Mouse (Mus musculus) thymus, postnatal 14 days (tissue): ENCODE data around the gene Cacna1f.

ENCODE experiments used
- DNase-seq: peaks from one replicate; pipeline ENCODE4 v3.0.0; 2021

Cacna1f gene

DNA sequence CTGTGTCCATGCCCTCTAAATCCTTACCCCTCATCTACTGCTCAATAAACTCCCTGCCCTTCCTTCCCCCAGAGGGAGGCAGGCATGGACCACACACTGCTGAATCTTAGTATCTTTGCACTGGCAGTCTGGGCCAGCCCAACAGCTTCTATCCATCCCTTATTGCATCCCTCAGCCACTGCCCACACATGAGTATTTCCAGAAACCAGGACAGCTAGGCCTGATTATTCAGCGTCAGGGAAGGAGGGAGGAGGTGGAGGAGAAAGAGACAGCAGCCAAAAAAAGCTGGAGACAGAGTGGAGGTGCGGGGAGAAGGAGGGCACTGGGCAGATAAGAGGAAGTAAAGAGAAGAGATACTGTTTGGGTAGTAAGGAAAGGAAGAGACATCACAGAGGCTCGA is 28.2 kb downstream of the Cacna1f start:
- DNase-seq = no peak

DNA sequence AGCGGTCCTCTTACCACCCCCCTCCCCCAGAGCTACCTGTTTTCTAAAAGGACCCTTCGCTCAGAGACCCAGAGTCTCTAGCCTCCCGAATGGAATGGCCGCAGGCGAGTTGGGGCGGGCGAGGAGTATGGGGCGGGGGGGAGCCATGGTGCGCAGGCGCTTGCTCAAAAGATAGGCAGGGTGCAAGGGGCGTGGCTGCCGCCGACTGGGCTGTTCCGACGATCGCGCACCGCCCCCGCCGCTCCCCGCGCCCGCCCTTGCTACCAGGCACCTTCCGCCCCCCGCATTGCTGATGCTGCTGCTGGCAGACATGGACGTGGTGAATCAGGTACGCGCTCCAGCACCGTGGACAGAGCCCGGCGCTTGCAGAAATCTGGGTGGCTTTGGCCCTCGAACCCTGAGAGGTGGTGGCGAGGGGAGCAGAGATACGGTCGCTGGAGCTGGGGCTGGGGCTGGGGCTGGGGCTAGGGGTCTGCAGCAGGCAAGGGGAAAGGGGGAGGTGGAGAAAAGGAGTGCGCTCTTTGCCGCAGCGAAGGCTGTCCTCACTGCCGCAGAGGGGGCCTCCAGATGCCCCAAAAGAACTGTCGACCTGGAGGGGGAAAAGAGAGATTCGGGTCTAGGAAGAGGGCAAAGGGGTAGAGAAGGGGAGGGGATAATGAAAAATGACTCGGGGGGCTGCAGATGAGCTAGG is 31.7 kb downstream of the Cacna1f start, which contains the start of gene Syp:
Syp (plus strand) TSS at position 71 of the 691 bp plus-strand sequence.
- DNase-seq = peak; percentile 91

DNA sequence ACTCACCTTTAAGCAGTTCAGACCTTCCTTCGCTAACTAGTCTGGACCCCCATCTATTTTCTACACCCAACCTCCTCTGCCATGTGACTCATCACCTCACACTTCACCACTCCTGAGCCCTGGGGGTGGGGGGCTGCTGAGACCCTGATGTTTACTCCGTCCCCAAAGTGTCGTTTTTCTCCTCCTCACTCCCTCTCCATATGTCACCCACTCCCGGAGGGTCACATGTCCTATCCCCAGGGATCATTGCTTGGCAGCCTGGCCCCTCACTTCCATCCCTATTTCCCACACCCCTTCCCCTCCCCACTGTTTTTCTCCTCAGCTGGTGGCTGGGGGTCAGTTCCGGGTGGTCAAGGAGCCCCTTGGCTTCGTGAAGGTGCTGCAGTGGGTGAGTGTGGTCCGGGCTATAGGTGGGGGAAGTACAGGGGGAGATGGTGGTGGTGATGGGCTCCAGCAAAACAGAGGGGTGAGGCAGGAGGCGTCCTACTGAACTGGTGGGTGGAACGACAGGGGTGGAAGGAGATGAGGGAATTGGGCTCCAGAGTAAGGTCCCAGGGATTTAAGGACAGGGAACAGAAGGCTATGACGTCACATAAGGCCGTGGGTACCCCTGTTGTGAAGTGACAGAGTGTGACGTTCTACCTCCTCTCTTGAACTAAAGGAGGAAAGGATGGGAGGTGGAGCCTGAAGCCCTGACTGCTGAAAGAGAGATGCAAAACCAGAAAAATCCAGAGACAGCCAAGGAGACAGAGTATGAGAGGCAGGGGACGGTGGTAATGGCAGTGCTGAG is 32.8 kb downstream of the Cacna1f start:
- no peak for DNase-seq

DNA sequence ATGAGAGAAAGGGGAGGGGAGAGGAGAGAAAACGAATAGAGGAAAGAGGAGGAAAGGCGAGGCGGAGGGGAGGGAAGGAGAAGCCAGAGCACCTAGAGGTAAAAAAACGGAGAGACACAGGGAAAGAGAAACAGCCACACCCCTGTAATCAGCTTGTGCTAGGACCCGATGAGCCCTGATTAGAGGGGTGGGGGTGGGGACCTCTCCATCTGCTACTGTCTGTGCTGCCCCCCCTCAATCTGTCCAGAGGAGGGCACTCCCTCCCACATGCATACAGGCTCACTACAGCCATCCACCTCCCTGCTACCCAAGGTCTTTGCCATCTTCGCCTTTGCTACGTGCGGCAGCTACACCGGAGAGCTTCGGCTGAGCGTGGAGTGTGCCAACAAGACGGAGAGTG is 33.9 kb downstream of the Cacna1f start:
- DNase-seq = no peak

DNA sequence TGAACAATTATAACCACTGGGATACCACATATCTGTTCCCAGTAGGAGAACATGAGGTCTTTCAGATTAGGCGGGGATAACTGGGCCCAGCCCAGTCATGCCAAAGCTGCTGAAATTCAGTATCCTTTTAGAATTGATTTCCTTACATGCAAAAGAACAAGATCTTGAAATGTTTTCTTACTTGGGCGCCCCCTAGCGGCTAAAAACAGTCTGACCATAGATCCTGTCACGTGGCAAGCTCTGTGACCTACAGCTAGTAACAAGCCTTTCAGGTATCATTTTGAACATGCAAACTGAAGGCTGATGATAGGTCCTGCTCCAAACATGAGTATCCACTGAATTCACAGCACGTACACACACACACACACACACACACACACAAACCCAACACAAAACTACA is 38.5 kb downstream of the Cacna1f start:
- DNase-seq = peak; percentile 85

DNA sequence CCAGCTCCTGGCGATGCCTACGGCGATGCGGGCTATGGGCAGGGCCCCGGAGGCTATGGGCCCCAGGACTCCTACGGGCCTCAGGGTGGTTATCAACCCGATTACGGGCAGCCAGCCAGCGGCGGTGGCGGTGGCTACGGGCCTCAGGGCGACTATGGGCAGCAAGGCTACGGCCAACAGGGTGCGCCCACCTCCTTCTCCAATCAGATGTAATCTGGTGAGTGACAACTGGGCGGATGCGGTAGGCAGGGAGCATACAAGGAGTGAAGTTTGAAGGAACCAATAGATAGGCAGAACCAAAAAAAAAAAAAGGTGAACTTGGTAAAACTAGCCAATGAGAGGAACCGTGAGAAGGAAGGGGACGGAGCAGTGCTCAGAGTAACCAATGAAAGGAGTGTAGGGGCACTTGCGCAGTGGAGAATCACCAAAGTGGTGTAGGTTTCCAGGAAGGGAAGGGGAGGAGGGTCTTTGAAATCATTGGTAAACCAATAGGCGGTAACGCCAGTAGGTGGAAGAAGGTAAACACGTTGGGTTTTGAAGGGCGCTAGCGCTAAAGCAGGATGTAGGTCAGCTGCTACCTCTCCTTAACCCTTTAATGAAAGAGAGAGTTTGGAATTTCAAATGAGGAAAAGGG is 41.9 kb downstream of the Cacna1f start:
- peak; percentile 80 for DNase-seq

DNA sequence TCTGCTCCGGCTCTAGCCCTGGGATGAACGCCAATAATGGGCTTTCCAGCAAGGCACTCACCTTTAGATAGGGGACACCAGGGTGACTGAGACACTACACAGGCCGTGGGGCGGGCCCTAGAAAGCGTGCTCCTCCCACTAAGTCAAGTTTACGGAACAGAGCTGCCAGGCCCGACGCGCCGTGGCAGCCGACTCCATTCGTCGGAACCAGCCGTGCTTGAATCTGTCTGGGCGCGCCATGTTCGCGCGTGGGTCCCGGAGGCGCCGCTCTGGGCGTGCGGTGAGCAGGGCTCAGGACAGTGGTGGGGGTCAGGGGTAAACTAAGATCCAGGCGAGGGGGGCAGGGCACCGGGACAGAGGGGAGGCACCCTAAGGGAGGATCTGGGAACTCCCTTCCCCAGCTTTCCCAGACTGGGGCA is 50.3 kb downstream of the Cacna1f start, which contains the start of gene Prickle3:
Prickle3 (plus strand) TSS at position 40 of the 419 bp plus-strand sequence.
- peak; percentile 57 for DNase-seq

DNA sequence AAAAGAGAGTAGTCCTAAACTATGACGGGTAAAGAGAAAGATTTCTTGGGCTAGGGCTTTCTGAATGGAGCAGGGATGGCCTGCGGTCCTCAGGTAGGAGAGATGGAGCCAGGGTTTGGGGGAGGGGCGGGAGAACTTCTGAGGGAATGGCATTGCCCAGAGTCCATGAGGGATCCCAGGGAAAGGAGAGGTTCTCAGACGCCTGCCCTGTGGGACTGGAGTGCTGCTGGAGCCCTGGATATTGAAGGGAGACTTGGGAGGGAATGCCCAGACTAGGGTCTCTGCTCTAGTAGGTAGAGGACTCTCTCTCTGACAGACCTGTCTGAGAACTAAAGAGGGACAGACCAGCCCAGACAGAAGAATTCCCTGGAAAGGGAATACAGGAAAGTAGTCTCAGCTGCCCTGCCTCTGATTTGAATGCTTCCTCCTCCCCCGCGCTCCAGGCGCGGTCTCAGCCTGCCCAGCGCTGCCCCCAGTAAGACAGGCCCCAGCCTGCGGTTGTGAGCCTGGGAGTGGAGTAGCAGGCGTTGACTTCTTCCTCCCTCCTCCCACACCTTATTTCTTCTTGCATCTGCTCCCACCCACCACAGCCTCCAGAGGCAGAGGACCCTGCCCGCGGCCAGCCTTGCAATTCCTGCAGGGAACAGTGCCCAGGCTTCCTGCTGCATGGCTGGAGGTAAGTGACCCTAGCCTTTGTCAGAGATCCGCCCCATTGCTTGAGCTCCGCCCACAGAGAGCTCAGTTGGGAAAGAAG is 51.3 kb downstream of the Cacna1f start:
- DNase-seq = no peak

DNA sequence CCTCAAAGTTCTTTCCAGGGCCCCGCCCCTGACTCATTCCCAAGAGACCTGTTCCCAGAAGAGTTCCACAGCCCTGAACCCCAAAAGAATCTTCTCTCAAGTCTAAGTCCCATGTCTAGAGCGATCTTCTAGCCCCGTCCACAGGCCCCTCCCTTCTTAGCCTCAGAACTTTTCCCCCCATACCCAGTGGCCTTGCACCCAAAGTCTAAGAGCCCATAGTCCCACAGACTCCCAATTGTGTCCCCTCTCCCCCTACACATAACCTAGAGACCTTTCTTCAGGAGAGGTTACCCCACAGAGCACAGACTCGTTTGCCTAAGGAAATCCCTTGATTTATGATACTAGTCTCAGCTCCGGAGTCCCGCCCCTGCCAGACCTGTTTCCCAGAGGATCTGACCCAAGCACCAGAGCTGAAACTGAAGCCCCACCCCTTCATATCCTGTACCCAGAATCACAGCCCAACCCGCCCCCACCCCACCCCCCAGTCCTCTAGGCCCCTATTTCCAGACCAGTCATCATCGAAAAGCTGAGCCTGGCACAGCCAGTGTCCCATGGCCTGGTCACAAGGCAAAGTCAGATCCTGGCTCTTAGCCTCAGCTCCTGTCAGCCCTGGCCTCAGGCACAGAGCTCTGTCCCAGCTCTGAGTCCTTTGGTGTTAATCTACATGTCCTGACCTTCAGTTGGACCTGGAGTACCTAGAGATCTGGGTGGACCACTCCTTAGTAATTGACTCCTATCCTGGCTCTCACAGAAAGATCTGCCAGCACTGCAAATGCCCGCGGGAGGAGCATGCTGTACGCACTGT is 52.1 kb downstream of the Cacna1f start:
- no peak for DNase-seq

DNA sequence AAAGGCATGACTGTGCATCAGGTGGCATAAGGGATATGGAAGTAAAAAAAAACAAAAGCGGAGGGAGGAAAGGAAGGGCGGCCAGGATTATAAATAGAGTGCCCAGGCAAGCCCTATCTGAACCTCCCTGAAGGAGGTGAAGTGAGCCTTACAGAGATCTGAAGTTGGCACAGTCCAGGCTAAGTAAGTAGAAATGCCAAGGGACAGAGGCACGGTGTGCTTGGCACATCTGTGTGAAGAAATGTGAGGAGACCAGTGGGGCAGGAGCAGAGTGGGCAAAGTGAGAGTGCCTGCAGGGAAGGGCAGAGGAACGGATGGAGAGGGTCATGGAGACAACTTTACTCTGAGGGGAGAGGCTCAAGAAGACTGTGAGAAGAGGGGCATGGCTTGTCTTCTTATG is 54.2 kb downstream of the Cacna1f start:
- DNase-seq = no peak

DNA sequence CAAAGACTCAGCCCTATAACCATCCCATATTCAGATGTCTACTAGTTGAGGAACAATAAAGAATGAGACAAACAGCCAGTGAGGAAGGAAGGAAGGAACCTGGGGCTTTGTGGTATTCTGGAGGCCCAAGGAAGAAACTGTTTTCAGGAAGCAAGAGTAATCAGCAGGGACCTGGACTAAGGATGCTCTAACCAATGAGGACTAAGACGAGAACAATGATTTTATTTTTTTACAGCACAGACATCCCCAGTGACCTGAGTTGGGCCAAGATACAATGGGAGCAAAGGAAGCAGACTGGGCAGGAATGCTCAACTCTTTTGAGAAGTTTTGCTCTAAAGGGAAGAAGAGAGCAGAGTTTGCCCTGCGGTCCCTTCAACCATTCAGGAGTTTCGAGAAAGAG is 56.1 kb downstream of the Cacna1f start:
- DNase-seq = no peak

DNA sequence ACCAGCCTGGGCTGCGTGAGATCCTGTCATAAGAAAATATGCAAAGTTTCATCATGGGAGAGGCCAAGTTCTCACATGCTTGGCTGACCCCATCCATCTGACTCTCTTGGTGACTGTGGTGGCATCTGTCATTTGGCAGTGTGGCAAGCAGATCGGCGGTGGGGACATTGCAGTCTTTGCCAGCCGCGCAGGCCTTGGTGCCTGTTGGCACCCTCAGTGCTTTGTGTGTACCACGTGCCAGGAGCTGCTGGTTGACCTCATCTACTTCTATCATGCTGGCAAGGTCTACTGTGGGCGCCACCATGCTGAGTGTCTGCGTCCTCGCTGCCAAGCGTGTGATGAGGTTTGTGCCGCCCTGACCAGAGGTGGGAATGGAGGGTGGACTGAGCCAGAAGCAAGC is 57.9 kb downstream of the Cacna1f start:
- DNase-seq = no peak

DNA sequence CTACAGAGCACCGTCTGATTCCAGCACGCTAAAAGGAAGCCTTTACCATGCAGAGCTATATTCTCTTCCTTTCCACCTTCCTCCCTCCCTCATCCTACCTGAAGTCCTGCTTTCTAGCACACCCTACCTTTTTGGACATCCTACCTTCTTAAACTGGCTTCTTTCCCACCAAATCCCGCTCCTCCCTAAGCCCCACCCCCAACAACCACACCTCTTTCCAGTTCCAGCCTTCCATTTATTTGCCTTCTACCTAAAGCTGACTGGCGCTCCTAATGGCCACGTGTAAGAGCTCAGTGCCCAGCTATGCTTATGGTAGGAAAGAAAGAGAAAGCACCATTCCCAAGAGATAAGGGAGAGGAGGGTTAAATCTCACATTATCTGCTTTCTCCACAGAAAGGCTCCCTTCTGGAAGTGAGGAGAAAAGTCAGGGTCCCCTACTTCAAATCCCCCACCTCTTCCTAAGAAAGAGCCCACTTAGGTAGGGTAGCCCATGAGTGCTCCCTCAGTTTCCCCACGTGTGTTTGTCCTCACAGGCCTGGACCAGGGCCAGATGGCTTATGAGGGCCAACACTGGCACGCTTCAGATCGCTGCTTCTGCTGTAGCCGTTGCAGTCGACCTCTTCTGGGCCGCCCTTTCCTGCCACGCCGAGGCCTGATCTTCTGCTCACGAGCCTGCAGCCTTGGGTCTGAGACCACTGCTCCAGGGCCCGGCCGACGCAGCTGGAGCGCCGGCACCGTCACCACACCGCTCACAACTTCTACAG is 59.0 kb downstream of the Cacna1f start:
- DNase-seq = no peak

DNA sequence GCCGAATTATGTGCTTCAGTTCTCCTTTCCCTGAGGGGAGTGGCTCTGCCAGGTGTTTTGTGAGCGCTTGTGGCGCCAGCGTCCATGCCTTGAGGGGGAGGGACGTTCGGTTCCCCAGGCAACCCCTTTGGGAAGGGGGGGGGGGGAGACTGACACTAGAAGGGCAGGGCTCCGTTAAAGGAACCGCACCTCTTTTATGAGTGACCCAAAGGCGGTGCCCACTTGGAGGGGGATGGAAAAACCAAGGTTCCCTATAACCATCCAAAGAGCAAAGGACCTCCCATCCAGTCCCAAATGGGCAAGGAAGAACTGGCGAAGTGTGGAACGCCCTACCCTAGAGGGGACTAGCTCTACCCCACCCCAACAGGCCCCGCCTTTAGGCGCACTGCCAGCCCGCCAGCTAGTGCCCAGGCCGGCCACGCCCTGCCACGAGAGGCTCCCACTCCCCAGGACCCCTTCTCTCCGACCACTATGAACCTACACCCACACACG is 63.6 kb downstream of the Cacna1f start:
- peak; percentile 53 for DNase-seq

DNA sequence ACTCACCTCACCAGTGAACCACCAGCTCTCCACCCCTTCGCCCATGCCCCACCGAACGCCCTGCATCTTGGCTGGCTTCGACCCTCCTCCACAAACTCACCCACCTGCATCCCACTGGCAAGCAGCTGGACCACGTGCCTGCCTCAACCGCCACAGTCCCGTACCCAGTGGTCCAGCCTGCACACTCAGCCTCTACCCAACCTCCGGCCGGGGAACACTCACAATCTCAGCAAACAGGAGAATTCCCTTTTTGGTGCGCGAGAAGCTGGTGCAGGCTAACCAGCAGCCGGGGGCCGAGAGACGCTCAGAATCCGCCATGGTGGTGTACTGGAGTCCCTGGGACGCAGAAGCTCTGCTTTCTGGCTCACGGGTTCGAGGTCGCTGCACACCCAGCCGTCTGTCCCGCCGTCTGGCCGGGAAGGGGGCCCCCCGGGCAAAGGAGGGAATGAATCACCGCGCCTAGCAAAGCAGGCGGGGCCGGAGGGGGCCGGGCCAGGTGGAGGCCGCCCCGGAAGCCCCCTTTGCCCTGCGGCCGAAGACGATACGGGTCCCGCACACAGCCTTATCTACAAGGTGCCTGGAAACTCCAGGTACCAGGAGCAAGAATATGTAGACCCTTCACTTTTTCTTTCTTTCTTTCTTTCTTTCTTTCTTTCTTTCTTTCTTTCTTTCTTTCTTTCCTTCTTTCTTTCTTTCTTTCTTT is 64.2 kb downstream of the Cacna1f start, which contains the start of gene Plp2:
Plp2 (minus strand) TSS at position 470 of the 703 bp plus-strand sequence.
- DNase-seq = peak; percentile 55

DNA sequence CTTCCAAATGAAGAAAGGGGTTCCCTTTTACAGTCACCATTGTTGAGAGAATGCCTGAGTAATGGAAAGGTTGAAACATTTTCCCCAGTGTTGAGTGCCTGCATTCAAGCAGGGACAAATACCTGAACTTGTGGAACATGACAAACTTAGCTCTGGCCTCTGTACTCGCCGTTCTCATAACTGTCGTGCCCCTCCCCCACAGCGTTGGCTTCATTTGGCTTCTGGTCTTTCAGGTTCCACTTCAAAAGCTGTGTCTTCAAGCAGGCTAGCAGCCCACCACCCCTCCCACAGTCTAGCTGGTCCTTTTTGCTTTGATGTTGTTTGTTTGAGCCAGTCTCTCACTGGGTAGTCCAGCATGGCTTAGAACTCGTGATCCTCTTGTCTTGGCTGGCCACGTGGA is 65.9 kb downstream of the Cacna1f start:
- no peak for DNase-seq

DNA sequence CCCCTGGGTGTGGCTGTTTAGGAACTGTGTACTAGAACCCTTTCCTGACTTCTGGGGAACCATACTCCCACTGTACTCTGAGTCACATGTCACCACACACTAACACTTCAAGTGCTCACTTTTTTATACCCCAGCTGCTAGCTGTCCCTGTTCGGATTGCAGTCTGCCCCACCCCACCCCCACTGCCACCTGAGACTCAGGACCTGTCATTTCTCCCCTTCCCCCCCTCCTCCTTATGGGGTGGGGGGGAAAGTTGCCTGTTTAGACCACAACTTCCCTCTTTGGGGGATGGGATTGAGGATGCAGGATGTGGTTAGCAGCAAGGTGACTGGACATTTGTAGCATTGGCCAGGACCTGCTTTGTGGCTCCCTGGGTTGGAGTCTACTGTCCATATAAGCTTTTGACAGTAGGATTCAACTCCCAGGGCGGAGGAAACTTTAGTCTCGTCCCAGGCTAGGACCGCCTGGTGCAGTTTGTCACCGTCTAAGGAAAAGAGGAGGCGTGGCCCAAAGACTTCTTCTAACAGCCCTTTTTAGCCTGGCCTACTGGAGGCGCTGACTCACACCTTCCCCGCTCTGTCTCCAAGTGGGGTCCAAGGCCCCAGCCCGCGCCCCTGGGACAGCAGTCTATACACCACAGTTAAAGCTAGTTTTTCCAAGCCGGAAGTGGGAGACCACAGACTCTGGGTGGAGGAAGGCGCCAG is 66.8 kb downstream of the Cacna1f start:
- peak; percentile 63 for DNase-seq

DNA sequence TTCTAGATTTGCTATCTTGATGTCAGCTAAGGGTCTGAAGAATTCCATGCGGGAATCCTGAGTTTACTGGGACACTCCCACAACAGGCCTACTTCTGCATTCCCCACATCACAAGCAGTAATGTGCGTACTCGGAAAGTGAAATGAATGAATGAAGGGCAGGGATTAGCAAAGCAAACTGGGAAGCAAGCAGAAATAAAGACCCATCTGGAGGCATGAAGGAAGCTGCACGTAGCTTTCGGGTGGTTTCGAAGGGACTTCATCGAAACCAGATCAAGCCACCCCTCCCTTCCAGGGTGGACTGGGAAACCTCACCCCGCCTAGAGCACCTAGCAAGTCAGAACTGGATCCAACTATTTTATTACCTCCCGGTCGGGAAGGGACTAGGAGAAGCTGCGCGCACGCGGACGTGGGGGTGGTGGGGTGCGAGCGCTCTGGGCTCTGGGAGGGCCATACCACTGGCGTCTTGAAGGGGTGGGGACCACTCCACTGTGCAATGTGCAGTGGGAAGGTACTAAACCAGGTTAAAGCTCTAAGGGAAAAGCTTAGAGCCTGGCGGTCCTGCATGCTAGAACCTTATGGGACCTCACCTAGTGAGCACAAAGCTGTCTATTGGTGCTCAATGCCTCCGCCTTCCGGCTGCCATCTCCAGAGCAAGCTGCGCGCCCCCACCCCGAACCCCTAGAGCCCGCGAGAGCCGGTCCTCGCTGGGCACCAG is 67.6 kb downstream of the Cacna1f start:
- peak; percentile 55 for DNase-seq

DNA sequence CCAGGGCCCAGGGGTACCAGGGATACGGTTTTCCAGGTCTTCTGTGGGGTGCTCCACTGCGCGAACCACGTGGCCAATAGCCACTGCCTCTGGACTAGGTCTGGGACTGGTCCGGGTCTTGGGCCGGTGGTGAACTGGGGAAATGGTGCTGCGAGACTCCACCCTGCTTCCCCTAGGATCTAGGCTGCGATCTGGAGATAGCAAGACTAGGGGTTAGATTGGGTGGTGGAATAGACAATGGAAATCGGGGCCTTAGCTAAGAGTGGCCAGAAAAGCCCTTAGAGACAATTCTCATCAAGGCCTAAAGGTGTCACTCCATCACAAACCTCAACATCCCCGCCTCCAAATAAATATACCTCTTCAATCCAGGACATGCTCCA is 68.1 kb downstream of the Cacna1f start:
- no peak for DNase-seq
